Mouse (Mus musculus) kidney, embryonic 16.5 days (tissue): ENCODE data around the gene Abhd4. TPM values are rescaled to one million over a fixed set of nuclear protein-coding genes. Genes with fewer than 3 reads are reported as not detected.

ENCODE experiments used
- ATAC-seq: fragments of 200-750 bp; cut with Nextera tagmentation; 2 replicates; pipeline ENCODE4 v1.8.0; 2017; ENCODE audit warnings: moderate TSS enrichment; ENCODE audit not compliant: low FRiP score, low TSS enrichment
- H3K27ac ChIP-seq: fragments of 300-500 bp; sonication (generic); 2 replicates; pipeline ENCODE4 v1.5.1; 2014; ENCODE audit warnings: low read length
- H3K27me3 ChIP-seq: fragments of 300-500 bp; sonication (generic); 2 replicates; pipeline ENCODE4 v1.6.1; 2014; ENCODE audit warnings: low read length, control low read depth, mixed read lengths; ENCODE audit not compliant: insufficient read depth
- H3K36me3 ChIP-seq: fragments of 300-500 bp; sonication (generic); 2 replicates; pipeline ENCODE4 v1.6.1; 2014; ENCODE audit warnings: low read length, control low read depth, mixed read lengths; ENCODE audit not compliant: insufficient read depth
- H3K4me1 ChIP-seq: fragments of 300-500 bp; sonication (generic); 2 replicates; pipeline ENCODE4 v1.6.1; 2014; ENCODE audit warnings: low read length, control low read depth, mixed read lengths; ENCODE audit not compliant: insufficient read depth
- H3K4me2 ChIP-seq: fragments of 300-500 bp; sonication (generic); replicated peaks from 2 replicates; pipeline ENCODE4 v1.6.1; 2014; ENCODE audit warnings: low read depth, low read length
- H3K4me3 ChIP-seq: fragments of 300-500 bp; sonication (generic); 2 replicates; pipeline ENCODE4 v1.5.1; 2014; ENCODE audit warnings: mild to moderate bottlenecking, low read length
- H3K9ac ChIP-seq: fragments of 300-500 bp; sonication (generic); replicated peaks from 2 replicates; pipeline ENCODE4 v1.6.1; 2014; ENCODE audit warnings: low read length
- H3K9me3 ChIP-seq: fragments of 300-500 bp; sonication (generic); 2 replicates; pipeline ENCODE4 v1.6.1; 2016; ENCODE audit warnings: low read length, control low read depth
- WGBS: fragments of 180-500 bp; shearing (Covaris S2); extraction: QIAGEN DNeasy Blood & Tissue Kit; methylation state at CpG from one replicate; pipeline ENCODE4 v1.1.7; 2014; 5-methylcytosine and 5-hydroxymethylcytosine counted together
- polyA plus RNA-seq: library from polyadenylated mRNA; unstranded; fragments of >200 nt; fragmentation: Nextera tagmentation; extraction: Ambion mirVana; gene quantifications from 2 replicates; pipeline ENCODE4 v1.2.1, GENCODE M21; 2015

Gene Abhd4
- polyA plus RNA-seq, 1 experiment from 2014 or later: 86.2 TPM

DNA sequence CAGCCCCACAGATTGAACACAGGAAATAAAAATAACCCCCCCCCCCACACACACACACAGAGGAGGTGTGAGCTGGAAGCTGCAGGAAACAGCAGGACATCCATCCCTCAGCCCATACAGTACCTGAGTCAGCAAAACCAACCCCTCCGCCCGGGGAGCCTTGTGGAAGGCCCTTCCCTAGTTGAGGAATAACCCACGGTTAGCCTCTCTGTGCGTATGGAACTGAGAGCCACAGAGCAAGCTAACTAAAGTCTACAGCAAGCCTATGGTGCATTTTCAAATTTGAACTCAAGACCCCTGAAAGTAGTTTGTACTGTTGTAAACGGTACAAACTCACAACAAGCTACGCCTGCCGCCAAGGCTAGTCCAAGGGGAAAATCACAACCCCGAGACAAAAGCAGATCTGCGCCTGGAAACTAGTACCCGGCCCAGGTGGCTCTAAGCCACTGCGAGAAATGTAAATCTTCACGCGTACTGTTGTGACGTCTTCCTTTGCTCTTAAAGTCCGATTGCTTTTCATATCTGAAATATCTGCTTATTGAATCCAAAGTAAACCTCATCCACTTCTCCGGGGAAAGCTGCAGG is 20.3 kb upstream of the Abhd4 start:
- H3K4me3 ChIP-seq: no peak overlapping the region
- H3K4me2 ChIP-seq: peak overlapping the region; percentile 8; the same call in 1 of the 2 replicates
- H3K9ac ChIP-seq: 0 out of 2 replicates have a peak overlapping the region, but pooled peaks have one; percentile 2
- 57% methylated on average over 16 of the region's 16 CpGs for WGBS
- H3K36me3 ChIP-seq: peaks cover 8% of the 10 kb centered on the region; the same call in 1 of the 2 replicates
- no peaks in the 10 kb centered on the region for H3K27me3 ChIP-seq
- peak overlapping the region; percentile 82 for H3K27ac ChIP-seq
- H3K9me3 ChIP-seq: no peaks in the 10 kb centered on the region
- peaks cover 34% of the 10 kb centered on the region for H3K4me1 ChIP-seq
- no peak for ATAC-seq

DNA sequence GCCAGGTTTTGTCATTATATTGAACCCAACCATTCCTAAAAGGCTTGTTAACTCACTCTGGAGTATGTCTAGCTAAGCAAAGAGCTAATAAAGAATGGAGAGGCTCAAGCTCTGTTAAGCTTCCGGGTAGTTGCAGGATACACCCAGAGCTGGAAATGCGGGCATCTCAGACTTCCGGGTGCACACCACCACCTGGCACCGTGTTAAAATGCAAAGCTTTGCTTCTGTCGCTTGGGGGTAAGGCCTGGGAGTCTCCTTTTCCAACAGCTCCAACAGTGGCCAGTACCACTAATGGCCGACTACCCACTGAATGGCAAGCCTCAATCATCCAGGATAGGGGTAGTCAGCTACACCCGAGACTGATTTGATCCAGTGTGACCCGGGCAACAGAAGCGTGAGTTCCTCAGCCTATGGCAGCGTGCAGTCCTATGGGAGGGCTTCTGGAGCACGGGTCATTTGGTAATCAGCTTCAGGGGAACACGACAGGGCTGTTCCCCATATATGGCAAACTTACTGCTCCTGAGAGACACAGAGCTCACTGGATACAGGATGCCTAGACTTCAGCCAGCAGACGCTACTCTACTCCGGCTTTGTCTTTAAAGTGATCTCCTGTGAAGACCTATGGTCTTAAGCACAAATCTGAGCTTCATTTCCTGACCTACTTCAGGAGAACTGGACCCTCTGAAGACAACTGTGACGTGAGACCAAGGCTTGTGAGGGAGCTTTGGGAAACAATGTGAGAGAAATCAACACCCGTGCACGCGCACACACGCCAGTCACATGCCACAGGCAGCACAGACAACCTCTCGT is 19.6 kb upstream of the Abhd4 start:
- H3K27ac ChIP-seq: peak overlapping the region; percentile 82
- peaks cover 27% of the 10 kb centered on the region for H3K4me1 ChIP-seq
- H3K9me3 ChIP-seq: no peaks in the 10 kb centered on the region
- H3K36me3 ChIP-seq: peaks cover 8% of the 10 kb centered on the region; the same call in 1 of the 2 replicates
- 73% methylated on average over 20 of the region's 20 CpGs for WGBS
- H3K27me3 ChIP-seq: no peaks in the 10 kb centered on the region
- H3K9ac ChIP-seq: 0 out of 2 replicates have a peak overlapping the region, but pooled peaks have one; percentile 2
- no peak overlapping the region for H3K4me3 ChIP-seq
- ATAC-seq: no peak
- no peak overlapping the region for H3K4me2 ChIP-seq

DNA sequence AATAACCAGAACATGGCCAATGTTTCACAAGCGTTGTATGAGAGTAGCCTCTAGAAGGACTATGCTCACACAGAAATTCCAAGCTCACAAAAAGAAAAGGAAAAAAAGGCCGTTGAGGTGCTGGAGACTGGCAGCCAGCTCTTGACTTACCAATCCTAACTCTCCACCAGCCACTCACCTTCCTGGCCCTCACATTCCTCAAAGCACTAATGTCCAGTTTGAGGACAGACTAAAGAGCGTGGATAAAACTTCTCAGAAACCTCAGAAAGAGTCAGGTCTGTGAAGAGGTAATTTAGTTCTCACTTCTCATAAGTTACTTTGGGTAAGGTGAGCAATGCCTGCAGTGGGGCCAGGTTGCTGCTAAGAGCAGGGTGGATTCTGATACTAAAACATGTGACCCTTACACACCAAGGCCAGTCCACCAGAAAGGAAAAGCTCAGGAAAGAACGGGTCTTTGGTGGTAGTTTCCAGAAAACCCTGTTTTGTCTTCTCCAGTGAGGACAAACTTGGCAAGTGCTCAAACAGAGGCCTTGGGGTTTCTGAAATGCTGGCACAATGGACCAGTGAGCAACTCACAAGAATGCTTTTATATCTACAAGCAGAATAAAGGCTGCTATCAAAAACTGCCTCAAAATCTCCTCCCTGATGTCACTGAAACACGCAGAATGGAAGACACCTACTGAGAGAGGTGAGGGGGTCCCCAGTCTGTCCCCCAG is 18.0 kb upstream of the Abhd4 start:
- WGBS: 78% methylated on average over 5 of the region's 5 CpGs
- H3K4me3 ChIP-seq: no peak overlapping the region
- peaks cover 17% of the 10 kb centered on the region for H3K36me3 ChIP-seq
- no peak for ATAC-seq
- H3K4me2 ChIP-seq: no peak overlapping the region
- no peak overlapping the region for H3K27ac ChIP-seq
- no peak overlapping the region for H3K9ac ChIP-seq
- peaks cover 27% of the 10 kb centered on the region for H3K4me1 ChIP-seq
- no peaks in the 10 kb centered on the region for H3K9me3 ChIP-seq
- no peaks in the 10 kb centered on the region for H3K27me3 ChIP-seq

DNA sequence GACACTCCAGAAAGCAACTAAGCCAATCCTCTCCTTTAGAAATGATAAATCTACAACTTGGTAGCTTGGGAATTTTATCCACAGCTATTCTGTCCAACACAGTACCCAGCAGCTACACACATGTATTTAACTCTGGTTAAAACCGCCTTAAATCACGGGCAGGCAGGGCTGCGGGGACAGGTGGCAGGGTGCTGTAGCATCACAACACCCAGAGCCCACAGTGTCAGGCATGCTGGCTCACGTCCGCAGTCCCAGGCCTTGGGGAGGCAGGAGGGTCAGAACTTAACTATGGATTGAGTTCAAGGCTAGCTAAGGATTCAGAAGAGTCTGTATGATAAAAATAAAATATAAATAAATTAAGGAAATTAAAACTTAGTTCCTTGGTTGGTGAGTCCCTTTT is 17.1 kb upstream of the Abhd4 start:
- Histone ChIP-seq H3K9me3 (no peaks in the 10 kb centered on the region), H3K9ac (no peak overlapping the region), H3K27ac (no peak overlapping the region), H3K4me3 (no peak overlapping the region), H3K36me3 (peaks cover 26% of the 10 kb centered on the region), H3K27me3 (no peaks in the 10 kb centered on the region), H3K4me2 (no peak overlapping the region), H3K4me1 (peaks cover 26% of the 10 kb centered on the region)
- no peak for ATAC-seq
- WGBS: 87% methylated on average over 5 of the region's 5 CpGs

DNA sequence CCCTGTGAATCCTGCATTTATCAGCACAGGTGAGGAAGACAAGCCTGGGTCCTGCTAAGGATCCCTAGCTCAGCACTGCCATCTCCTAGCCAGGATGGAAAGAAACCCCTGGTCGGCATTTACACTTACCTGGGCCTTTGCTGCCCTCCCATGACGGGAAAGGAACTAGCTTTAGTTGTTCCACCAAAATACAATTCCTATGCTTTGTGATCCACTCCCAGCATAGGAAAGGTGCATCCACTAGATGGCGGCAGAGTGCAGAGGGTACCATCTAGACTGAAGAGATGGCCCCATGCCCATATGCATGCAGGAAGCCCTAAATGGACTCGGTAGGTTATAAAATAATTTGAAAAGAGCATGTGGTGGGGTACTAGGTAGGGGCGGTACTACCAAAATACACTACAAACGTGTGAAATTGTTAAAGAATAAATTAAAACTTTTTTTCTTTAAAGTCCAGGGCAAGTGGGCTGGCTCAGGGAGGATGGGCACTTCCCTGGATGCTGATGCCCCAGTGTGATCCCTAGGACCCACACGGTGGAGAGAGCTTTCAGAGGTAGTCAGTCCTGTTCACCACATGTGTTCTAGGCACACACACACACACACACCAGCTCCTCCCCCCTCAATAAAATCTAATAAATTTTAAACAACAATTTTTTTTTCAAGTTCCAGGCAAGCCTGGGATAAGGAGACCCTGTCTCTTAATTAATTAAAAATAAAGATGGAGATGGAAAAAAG is 14.8 kb upstream of the Abhd4 start:
- WGBS: 10% methylated on average over 7 of the region's 7 CpGs
- H3K27ac ChIP-seq: no peak overlapping the region
- H3K9me3 ChIP-seq: no peaks in the 10 kb centered on the region
- H3K4me3 ChIP-seq: no peak overlapping the region
- H3K9ac ChIP-seq: no peak overlapping the region
- ATAC-seq: peak; percentile 52; the same call in 1 of the 2 replicates
- no peaks in the 10 kb centered on the region for H3K27me3 ChIP-seq
- peaks cover 8% of the 10 kb centered on the region for H3K4me1 ChIP-seq
- H3K4me2 ChIP-seq: no peak overlapping the region
- H3K36me3 ChIP-seq: peaks cover 37% of the 10 kb centered on the region

DNA sequence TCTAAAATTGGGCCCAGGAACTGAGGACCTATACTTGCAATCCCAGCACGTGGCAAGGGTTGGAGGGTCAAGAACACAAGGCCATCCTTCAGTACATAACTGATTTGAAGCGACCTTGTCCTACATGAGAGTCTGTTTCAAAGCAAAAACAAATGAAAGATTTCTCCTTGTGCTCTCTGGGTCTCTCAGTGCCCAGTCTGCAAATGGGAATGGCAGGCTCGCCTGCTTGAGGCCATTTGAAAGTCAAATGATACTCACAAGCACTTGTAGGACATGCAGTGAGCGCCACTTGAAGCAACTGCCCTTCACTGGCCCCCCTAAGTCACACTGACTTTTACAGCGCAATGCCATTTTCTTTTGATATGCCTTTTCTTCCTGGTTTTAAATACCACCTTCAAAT is 13.4 kb upstream of the Abhd4 start:
- Histone ChIP-seq H3K4me2 (no peak overlapping the region), H3K9me3 (no peaks in the 10 kb centered on the region), H3K27me3 (no peaks in the 10 kb centered on the region), H3K4me3 (no peak overlapping the region), H3K9ac (no peak overlapping the region), H3K36me3 (peaks cover 33% of the 10 kb centered on the region), H3K27ac (no peak overlapping the region), H3K4me1 (peaks cover 3% of the 10 kb centered on the region; the same call in 1 of the 2 replicates)
- no peak for ATAC-seq
- 78% methylated on average over 5 of the region's 5 CpGs for WGBS

DNA sequence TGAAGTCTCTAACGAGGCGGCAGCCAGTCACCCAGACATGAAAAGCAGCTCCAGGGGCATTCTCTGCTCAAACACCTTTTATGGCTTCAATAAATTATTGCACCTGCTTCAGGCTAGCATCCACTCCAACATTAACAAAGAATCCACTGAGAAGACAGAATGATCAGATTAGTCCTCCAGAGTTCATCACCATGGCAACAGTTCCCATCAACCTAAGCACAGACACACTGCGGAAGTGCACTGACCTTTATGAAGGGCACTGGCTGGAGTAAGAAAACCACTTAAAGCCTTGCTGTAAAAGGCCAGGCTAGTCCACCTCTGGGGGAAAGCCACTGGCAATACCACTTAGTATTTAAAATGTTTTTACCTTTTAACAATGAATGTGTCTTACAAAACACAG is 9.8 kb upstream of the Abhd4 start:
- Histone ChIP-seq H3K4me3 (no peak overlapping the region), H3K9ac (no peak overlapping the region), H3K9me3 (no peaks in the 10 kb centered on the region), H3K36me3 (peaks cover 40% of the 10 kb centered on the region), H3K4me1 (peaks cover 16% of the 10 kb centered on the region), H3K27me3 (no peaks in the 10 kb centered on the region), H3K27ac (no peak overlapping the region), H3K4me2 (no peak overlapping the region)
- no peak for ATAC-seq
- WGBS: 23% methylated on average over 3 of the region's 3 CpGs

DNA sequence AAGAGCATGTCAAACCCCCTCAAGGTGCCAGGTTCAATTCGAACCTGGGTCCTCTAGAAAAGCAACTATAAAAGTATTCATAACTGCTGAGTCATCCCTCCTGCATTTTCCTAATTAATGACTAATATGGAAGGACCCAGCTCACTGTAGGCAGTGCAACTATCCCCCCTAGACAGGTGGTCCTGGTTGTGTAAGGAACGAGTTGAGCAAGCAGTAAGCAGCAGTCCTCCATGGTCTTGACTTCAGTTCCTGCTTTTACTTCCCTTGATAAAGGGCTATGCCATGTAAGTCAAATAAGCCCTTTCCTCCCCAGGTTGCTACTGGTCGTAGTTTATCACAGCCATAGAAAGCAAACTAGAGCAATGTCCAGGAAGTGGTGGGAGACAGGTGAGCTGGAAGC is 7.8 kb upstream of the Abhd4 start:
- WGBS: 91% methylated on average over 3 of the region's 3 CpGs

DNA sequence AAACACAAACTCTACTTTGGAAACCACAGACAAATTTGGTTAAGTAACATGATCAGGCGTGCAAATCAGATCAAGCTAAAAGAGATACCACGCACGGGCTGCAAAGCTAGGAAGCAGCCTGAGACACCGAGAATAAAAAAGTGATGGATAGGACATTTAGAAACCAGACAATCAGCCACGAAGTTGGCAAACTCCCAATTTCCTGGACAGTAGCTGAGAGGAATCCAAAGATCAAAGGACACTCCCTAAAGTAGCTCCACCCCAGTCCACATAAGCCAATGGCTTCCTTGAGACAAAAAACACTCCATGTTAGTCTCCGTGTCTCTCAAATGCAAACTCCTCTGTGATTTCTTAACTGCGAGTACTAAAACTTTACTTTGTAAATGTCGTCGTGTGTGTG is 4.7 kb upstream of the Abhd4 start:
- peak overlapping the region; percentile 23; the same call in 1 of the 2 replicates for H3K9ac ChIP-seq
- H3K4me3 ChIP-seq: peak overlapping the region; percentile 0; the same call in 1 of the 2 replicates
- H3K36me3 ChIP-seq: peaks cover 11% of the 10 kb centered on the region; the same call in 1 of the 2 replicates
- H3K9me3 ChIP-seq: no peaks in the 10 kb centered on the region
- ATAC-seq: no peak; the same call in 1 of the 2 replicates
- peaks cover 48% of the 10 kb centered on the region for H3K4me1 ChIP-seq
- WGBS: 17% methylated on average over 9 of the region's 9 CpGs
- H3K4me2 ChIP-seq: peak overlapping the region; percentile 29
- peak overlapping the region; percentile 83 for H3K27ac ChIP-seq
- H3K27me3 ChIP-seq: no peaks in the 10 kb centered on the region

More for the DNA sequence above, 7.8 kb upstream of the Abhd4 start:
- Histone ChIP-seq H3K4me1 (peaks cover 35% of the 10 kb centered on the region), H3K27me3 (no peaks in the 10 kb centered on the region), H3K27ac (no peak overlapping the region), H3K4me3 (no peak overlapping the region), H3K9me3 (no peaks in the 10 kb centered on the region), H3K9ac (no peak overlapping the region), H3K36me3 (peaks cover 29% of the 10 kb centered on the region), H3K4me2 (no peak overlapping the region)
- ATAC-seq: no peak
